Mouse (Mus musculus): ENCODE measurements around the gene Nfatc4. TPM values are rescaled to one million over a fixed set of nuclear protein-coding genes. Genes with fewer than 3 reads are reported as not detected.
A peak's percentile ranks its signal among the peaks of the same experiment; 100 is the strongest.

The Nfatc4 gene
- polyA plus RNA-seq, 1 experiment, result 4.3 TPM

DNA sequence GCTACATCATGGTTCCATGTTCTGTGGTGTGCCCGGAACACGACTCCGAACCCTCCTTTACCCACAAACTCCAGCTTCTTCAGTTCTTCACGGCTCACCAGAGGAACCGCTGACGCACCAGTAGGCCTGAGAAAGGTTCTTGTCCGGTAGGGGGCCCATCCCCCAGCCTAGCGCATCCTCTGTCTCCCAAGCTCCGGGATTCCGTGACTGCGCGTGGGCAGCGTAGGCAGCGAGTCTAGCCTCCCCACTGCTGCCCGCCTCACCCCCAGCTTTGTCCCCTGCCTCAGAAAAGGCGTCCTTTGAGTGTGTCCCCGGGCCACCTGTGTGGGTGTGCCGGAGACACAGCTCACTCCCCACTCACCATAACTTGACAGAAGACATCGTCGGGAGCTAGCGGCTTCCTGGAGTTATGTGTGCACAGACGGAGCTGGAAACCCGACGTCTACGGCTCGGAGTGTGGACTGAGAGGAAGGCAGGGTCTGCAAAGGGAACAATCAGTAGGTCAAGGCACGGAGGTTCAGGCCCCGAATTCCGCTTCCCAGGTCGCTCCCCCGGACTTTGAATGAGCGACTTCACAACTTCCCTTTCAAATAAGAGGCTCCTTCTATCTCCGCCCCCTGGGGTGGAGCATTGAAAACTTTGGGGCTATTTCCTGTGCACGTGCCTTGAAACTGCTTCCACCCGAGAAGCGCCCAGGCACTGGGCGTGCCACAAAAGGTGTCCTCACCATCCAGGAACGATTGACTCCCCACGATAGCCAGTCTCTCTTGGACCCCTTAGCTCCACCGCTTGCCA is 34.5 kb upstream of the Nfatc4 start, which contains the start of gene Ripk3:
TSS of gene Ripk3 (minus strand) at position 610 of the 795 bp plus-strand sequence.
- Histone ChIP-seq H3K36me3 (ENCODE audit: control insufficient read depth, insufficient read depth, low read length) (no peaks in the 10 kb centered on the region), H3K27ac (ENCODE audit: insufficient read depth, low read depth, low read length) (no peak within 1 kb of the TSS), H3K27me3 (replicated peaks; ENCODE audit: control insufficient read depth, insufficient read depth, low read length) (no peaks in the 10 kb centered on the region), H3K4me3 (ENCODE audit: insufficient read depth, low read depth, low read length) (peak within 1 kb of the TSS; percentile 42), H3K4me1 (ENCODE audit: control insufficient read depth, insufficient read depth, low read length) (no peaks in the 10 kb centered on the region)
- TF ChIP-seq CTCF (conservative IDR thresholded peaks at IDR 0.05; ENCODE audit: insufficient read depth, insufficient read length, low read depth, low read length) (no peak), POLR2A (IDR thresholded peaks at IDR 0.05; ENCODE audit: low read depth, low read length) (no peak)
- DNase-seq, result peak; percentile 54
- 7% methylated on average over 40 of the region's 40 CpGs for WGBS

DNA sequence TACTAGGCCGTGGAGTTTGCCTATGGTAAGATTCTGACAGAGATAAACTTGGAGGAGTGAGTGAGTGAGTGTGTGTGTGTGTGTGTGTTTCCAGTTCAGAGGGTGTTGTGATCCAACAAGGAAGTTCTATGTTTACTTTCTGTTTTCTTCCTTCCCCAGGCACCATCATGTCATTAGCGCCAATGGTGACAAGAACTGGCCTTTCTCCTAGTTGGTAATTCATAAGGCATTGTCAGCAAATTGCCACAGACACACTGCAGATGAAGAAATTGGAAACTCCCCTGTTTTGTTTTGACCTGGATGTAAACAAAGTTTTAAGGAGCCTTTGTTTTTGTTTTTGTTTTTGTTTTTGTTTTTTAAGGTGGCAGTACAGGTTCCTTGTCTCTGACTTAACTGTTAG is 29.5 kb upstream of the Nfatc4 start:
- H3K27ac ChIP-seq (ENCODE audit: insufficient read depth, low read depth, low read length), result no peak overlapping the region; the same call in 1 of the 2 replicates
- H3K4me1 ChIP-seq (ENCODE audit: control insufficient read depth, insufficient read depth, low read length), result no peaks in the 10 kb centered on the region
- TF ChIP-seq POLR2A (IDR thresholded peaks at IDR 0.05; ENCODE audit: low read depth, low read length), result no peak
- no peaks in the 10 kb centered on the region for H3K27me3 ChIP-seq (replicated peaks; ENCODE audit: control insufficient read depth, insufficient read depth, low read length)
- DNase-seq, result no peak
- WGBS, result 57% methylated on average over 2 of the region's 2 CpGs
- H3K36me3 ChIP-seq (ENCODE audit: control insufficient read depth, insufficient read depth, low read length), result no peaks in the 10 kb centered on the region
- H3K4me3 ChIP-seq (ENCODE audit: insufficient read depth, low read depth, low read length), result no peak overlapping the region

DNA sequence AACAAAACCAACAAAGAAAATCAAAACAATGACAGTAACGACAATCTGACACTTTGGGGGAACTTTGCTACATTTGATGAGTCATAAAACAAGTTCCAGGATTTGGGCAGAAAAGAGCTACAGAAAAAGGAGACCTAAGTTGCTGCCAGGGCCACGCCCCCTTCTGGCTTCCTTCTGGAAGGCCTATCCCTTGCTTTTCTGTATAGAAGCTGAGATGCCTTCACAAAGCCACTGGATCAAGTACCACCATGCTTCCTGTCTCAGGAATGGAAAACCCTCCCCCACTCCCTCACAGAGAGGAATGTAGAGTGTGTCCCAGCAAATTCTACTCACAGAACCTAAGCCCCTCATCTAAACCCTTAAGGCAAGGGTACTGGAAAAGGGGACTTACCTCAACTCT is 29.0 kb upstream of the Nfatc4 start:
- H3K4me1 ChIP-seq (ENCODE audit: control insufficient read depth, insufficient read depth, low read length), result no peaks in the 10 kb centered on the region
- no peaks in the 10 kb centered on the region for H3K27me3 ChIP-seq (replicated peaks; ENCODE audit: control insufficient read depth, insufficient read depth, low read length)
- H3K4me3 ChIP-seq (ENCODE audit: insufficient read depth, low read depth, low read length), result no peak overlapping the region
- no peak for TF ChIP-seq POLR2A (IDR thresholded peaks at IDR 0.05; ENCODE audit: low read depth, low read length)
- no peak for TF ChIP-seq CTCF (conservative IDR thresholded peaks at IDR 0.05; ENCODE audit: insufficient read depth, insufficient read length, low read depth, low read length)
- H3K27ac ChIP-seq (ENCODE audit: insufficient read depth, low read depth, low read length), result no peak overlapping the region
- WGBS, result 66% methylated on average over 2 of the region's 2 CpGs
- DNase-seq, result no peak
- H3K36me3 ChIP-seq (ENCODE audit: control insufficient read depth, insufficient read depth, low read length), result no peaks in the 10 kb centered on the region

DNA sequence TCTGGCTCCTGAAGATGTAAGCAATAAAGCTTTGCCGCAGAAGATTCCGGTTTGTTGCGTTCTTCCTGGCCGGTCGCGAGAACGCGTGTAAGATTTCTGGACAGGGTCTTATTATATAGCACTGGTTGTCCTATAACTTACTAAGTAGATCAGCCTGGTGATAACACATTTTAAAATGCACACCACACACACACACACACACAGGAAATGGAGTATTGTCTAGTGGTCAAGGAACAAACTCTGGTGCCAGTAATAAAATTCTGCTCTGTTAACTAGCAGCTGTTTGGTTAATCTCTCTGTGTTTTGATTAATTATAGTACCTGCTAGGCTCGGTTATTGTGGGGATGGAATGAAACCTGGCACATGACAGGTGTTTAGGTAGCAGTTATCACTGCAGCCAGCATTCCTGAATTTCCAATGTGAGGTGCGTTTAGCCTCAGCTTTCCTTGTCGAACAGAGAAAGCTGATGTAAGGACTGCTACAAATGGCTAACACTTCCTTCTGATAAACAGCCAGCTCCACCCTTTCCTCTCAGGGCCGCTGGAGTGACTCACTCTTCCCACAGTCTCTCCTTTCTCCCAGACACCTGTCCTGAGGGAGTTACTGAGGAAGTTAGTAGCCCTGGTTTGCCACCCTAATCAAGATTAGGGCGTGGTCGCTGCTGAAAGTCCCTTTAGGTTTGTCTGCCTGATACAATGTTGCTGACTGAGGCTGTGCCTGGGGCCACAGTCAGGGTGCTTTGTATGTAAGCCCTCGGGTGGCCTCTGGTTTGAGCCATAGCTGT is 27.4 kb upstream of the Nfatc4 start:
- H3K4me1 ChIP-seq (ENCODE audit: control insufficient read depth, insufficient read depth, low read length), result no peaks in the 10 kb centered on the region
- WGBS, result 71% methylated on average over 15 of the region's 15 CpGs

DNA sequence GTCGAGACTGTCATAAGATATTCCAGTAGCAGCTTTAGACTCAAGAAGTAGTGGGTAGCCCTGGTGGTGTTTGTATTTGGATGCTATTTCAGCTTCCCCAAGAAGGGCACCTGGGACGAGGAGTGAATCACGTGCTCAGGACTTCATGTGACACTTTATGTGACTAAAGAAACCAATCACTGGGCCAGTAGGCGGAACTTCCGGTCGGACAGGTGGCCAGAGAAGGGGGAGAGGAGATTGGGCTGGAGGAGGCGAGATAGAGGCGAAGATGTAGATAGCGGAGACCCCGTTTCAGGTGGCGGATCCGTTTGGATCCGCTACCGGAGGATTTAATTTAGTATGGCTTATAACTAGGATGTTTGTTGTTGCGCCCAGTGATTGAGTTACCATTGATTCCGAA is 8.1 kb upstream of the Nfatc4 start:
- peak overlapping the region; percentile 65 for H3K4me3 ChIP-seq (ENCODE audit: insufficient read depth, low read depth, low read length)
- peak overlapping the region; percentile 24; the same call in 1 of the 2 replicates for H3K27ac ChIP-seq (ENCODE audit: insufficient read depth, low read depth, low read length)
- H3K4me1 ChIP-seq (ENCODE audit: control insufficient read depth, insufficient read depth, low read length), result no peaks in the 10 kb centered on the region
- H3K27me3 ChIP-seq (replicated peaks; ENCODE audit: control insufficient read depth, insufficient read depth, low read length), result no peaks in the 10 kb centered on the region
- 18% methylated on average over 16 of the region's 16 CpGs for WGBS
- peak; percentile 91 for DNase-seq
- H3K36me3 ChIP-seq (ENCODE audit: control insufficient read depth, insufficient read depth, low read length), result no peaks in the 10 kb centered on the region
- TF ChIP-seq CTCF (conservative IDR thresholded peaks at IDR 0.05; ENCODE audit: insufficient read depth, insufficient read length, low read depth, low read length) (no peak), POLR2A (IDR thresholded peaks at IDR 0.05; ENCODE audit: low read depth, low read length) (no peak)

More for the DNA sequence above, 27.4 kb upstream of the Nfatc4 start:
- no peak for DNase-seq
- no peaks in the 10 kb centered on the region for H3K36me3 ChIP-seq (ENCODE audit: control insufficient read depth, insufficient read depth, low read length)
- no peak for TF ChIP-seq POLR2A (IDR thresholded peaks at IDR 0.05; ENCODE audit: low read depth, low read length)
- TF ChIP-seq CTCF (conservative IDR thresholded peaks at IDR 0.05; ENCODE audit: insufficient read depth, insufficient read length, low read depth, low read length), result no peak
- H3K4me3 ChIP-seq (ENCODE audit: insufficient read depth, low read depth, low read length), result no peak overlapping the region
- H3K27ac ChIP-seq (ENCODE audit: insufficient read depth, low read depth, low read length), result no peak overlapping the region
- H3K27me3 ChIP-seq (replicated peaks; ENCODE audit: control insufficient read depth, insufficient read depth, low read length), result no peaks in the 10 kb centered on the region

DNA sequence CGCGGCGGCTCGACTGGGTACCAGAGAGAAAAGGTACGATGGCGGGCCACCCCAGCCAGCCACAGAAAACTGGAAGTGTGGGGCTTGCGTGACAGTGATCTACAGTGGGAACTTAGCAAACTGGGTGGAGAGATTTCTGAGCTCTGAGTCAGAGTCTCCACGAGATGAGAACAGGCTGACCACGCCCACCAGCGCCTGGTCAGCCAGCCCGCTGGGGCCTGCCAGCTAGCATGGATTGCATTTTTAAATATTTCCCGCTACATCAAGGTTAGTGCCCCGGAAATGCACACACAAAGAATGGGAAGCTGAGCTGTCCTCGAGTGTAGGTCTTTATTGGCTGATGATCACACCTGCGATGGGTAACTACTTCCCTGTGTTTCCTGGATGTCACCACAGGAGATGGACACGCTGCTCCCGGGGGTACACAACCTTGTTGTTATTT is 7.6 kb upstream of the Nfatc4 start:
- WGBS, result 18% methylated on average over 17 of the region's 17 CpGs
- peak; percentile 78 for DNase-seq
- Histone ChIP-seq H3K27me3 (replicated peaks; ENCODE audit: control insufficient read depth, insufficient read depth, low read length) (no peaks in the 10 kb centered on the region), H3K4me3 (ENCODE audit: insufficient read depth, low read depth, low read length) (peak overlapping the region; percentile 65), H3K27ac (ENCODE audit: insufficient read depth, low read depth, low read length) (peak overlapping the region; percentile 24; the same call in 1 of the 2 replicates), H3K4me1 (ENCODE audit: control insufficient read depth, insufficient read depth, low read length) (no peaks in the 10 kb centered on the region), H3K36me3 (ENCODE audit: control insufficient read depth, insufficient read depth, low read length) (no peaks in the 10 kb centered on the region)
- TF ChIP-seq POLR2A (IDR thresholded peaks at IDR 0.05; ENCODE audit: low read depth, low read length) (no peak), CTCF (conservative IDR thresholded peaks at IDR 0.05; ENCODE audit: insufficient read depth, insufficient read length, low read depth, low read length) (no peak)

DNA sequence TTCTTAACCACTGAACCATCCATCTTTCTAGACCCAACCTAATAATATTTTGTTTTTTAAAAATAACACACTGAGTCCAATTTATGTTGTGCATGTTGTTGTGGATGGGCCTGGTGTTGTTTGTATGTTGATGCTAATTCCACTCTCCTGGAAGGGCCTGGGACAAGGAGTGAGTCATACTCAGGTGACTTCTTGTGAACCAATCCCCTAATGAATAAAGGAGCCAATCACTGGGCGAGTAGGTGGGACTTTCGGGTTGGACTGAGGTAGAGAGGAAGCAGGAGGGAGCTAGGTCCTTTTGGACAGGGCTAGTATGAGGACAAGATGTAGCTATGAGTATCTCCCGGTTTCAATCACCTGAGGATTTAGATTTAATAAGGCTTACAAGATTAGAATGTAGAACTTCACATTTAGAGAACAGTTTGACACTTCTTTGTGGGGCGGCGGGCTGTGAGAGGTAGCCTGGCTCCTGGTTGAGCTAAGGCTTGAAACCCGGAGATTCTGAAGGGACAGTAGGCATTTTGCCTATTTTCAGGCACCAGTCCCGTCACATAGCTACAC is 3.0 kb upstream of the Nfatc4 start:
- Histone ChIP-seq H3K4me3 (ENCODE audit: insufficient read depth, low read depth, low read length) (no peak overlapping the region), H3K27ac (ENCODE audit: insufficient read depth, low read depth, low read length) (no peak overlapping the region), H3K4me1 (ENCODE audit: control insufficient read depth, insufficient read depth, low read length) (no peaks in the 10 kb centered on the region), H3K36me3 (ENCODE audit: control insufficient read depth, insufficient read depth, low read length) (no peaks in the 10 kb centered on the region), H3K27me3 (replicated peaks; ENCODE audit: control insufficient read depth, insufficient read depth, low read length) (peaks cover 2% of the 10 kb centered on the region)
- TF ChIP-seq POLR2A (IDR thresholded peaks at IDR 0.05; ENCODE audit: low read depth, low read length), result no peak
- 87% methylated on average over 7 of the region's 7 CpGs for WGBS
- no peak for DNase-seq

Measured in kidney, adult 2 months (tissue).